Mouse (Mus musculus): ENCODE measurements around the gene Ift80.
"Not testable (repeated sequence)": the region's sequence is repeated elsewhere in the genome, so short reads cannot be mapped to it uniquely, and the experiment has no call there.

The Ift80 gene

DNA sequence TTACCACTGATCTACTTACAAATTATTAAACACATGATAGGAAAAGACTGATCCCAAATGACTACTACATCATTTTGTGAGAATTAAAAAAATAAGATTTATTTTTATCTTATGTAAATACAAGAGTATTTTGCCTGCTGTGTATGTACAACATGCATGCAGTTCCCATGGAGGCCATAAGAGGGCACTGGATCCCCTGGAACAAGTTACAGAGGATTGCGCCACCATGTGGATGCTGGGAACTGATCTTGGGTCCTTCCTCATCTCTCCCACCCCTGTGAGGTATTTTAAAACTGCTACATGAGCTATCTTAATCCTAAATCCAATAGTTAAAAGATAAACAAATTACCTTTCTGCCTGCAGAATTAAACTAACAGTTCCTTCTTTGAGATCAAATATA, 68.9 kb downstream of the Ift80 start:
- DNase-seq (ENCODE audit: low spot score): peak; percentile 50

DNA sequence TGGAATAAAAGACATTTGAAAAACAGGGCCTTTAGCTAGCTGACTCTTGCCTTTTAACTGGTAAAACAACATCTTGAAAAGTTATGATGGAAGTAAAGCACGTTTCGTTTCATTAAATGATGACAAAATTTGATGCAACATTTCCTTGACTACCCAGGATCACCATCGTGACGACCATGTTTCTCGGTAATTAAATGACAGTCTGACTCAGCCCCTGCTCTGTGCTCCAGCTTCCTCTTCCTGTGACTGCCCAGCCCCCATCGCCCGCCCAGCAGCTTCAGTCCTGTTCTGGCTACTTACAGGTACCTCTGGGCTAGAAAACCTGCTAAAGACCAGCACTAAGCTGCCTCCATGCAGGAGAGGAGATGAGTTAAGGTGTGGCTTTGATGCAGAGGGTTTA, 70.1 kb downstream of the Ift80 start:
- DNase-seq (ENCODE audit: low spot score): no peak

DNA sequence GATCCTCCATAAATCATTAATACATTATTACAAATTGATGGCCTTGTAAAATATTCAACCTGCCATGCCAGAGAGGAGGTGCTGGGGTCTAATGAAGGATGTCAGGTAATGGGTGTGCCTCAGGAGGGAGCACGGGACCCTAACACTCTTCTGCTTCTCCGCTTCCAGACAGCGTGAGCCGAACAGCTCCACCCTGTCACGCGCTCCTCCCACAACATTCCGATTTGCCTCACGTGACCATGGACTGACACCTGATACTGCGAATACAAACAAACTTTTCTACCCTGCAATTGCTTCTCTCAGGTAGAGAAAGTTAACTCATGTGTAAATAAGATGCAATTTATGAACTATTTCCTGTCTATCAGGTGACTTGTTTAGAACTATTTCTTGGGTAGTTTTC, 75.8 kb downstream of the Ift80 start:
- no peak for DNase-seq (ENCODE audit: low spot score)

DNA sequence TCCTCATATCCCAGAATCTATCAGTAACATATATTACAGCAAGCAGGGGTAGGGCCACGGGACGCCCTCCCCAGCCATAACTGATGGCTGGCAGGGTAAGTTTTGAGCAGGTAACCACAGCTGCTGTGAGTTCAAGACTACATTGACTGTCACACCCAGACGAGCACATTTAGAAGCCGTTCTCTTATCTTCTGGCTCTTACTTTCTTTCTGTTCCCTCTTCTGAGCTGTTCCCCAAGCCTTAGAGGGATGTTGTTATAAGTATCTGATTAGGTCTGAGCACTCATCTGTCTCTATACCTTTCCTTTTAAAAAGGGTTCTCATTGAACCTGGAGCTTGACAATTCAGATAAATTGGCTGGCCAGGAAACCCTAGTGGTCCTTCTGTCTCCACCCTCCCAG, 96.9 kb downstream of the Ift80 start:
- DNase-seq (ENCODE audit: low spot score): no peak

DNA sequence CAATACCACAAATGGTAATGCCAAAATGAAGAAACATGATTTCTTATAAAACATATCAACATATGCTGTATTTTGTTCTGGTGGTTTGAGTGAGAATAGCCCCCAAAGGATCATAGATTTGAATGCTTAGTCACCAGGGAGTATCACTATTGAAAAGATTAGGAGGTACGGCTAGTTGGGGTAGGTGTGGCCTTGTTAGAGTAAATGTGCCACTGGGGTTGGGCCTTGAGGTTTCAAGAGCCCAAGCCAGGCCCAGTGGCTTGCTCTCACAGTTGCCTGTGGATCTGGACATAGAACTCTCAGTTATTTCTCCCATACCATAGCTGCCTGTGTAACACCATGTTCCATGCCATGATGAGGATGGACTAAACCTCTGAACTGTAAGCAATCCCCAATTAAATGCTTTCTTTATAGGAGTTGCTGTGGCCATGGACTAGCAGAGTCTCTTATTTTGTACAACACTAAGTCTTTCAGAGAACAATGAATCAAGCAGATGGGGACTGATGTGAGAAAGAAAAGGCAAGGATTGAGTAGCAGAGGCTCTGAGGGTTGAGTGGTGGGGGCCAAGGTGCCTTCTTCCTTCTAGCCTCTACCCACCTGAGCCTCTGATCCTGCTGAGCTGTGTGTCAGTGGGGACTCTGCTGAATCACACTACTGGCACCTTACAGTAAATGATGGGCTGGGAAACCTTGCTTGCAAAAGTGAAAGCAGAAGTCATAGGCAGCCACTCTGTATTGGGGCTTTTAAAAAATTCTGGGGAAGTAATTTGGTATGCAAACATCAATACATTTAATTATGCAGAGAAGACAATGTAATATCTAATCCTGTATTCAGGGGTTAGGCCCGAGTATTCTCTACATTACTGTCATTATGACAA, 99.2 kb downstream of the Ift80 start:
- DNase-seq (ENCODE audit: low spot score): no peak

DNA sequence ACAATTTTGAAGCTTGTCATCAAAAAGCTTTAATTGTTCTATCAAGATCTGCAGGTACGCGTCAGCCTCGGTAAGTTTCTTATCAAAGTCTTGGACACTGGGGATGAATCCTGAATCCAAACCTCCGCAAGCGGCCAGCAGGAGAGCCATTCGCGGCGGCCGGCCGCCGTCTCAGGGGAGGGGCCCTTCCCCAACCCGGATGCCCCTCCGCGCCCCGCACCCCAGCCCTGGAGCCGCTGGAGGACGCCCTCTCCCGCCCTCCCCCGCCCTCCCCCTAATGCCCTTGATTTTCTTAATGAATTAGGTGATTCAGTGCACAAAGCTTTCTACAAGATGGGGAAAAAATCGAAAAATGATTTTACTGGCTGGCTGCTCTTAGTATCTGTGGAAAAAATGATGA, 101.7 kb downstream of the Ift80 start:
- DNase-seq (ENCODE audit: low spot score): not testable (repeated sequence)

DNA sequence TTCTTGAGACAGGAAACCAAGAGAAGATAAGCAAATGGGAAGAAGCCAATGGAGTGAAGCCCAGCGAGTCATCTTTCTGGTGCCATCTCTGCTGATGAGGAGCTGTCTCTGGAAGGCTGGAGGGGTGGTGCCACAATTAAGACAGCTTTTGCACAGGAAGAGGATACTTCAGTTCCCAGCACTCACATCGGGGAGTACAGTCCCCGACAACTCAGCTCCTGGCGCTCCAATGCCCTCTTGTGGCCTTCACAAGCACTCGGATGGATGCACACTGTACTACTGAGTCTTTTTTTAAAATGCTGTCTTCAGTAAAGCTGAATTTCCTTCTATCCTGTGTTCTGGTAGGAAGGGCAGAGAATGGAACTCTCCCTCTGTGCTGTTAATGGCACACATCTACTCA, 107.2 kb downstream of the Ift80 start:
- DNase-seq (ENCODE audit: low spot score): no peak

DNA sequence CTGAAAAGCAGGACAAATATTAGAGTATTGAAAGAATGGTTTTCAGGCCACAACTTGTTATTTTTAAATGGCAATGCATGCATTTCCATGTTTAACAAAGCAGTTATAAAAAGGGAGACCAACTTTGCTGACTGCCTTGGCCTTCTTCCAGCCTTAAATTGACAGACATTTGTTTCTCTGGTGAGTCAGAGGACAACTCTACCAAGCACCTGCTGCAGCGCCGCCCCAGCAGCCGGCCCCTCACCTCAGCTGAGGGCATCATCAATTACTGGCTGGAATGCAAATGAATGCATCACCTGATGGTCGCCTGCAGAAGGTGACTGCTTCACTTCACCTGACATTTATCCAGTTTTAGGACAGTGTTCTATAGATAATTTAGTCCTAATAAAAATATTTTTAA, 108.9 kb downstream of the Ift80 start:
- DNase-seq (ENCODE audit: low spot score): no peak

DNA sequence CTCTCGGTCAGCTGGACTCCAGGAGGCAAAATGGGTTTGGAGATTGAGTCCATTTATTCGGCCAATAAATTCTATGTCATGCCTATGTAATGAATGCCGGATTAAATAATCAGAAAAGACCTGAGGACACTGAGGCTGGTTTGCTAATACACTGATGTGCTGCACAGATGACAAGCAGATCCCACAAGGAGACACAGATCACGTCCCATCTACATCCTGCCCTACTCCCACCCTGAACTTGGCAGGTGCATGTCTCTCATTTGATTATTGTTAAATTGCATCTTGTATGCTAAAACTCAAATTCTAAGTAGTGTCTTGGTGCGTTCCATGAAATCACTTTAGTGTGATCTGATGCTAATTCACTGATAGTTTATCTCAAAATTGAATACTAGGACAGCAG, 117.5 kb downstream of the Ift80 start:
- DNase-seq (ENCODE audit: low spot score): no peak

DNA sequence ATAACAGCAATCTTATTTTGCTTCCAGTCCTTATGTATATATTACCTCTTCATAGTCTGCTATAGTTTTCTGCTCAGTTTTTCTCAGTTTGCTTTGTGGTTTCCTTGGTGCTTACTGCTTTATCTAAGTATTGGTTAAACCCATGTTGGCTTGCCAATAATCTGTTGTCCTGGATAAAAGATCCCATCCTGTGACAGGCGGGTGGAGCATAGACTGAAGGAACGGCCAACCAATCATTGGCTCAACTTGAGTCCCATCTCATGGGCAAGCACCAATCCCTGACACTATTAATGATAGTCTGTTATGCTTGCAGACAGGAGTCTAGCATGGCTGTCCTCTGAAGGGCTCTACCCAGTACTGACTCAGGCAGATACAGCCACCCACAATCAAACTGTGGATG, 130.3 kb downstream of the Ift80 start:
- no peak for DNase-seq (ENCODE audit: low spot score)

DNA sequence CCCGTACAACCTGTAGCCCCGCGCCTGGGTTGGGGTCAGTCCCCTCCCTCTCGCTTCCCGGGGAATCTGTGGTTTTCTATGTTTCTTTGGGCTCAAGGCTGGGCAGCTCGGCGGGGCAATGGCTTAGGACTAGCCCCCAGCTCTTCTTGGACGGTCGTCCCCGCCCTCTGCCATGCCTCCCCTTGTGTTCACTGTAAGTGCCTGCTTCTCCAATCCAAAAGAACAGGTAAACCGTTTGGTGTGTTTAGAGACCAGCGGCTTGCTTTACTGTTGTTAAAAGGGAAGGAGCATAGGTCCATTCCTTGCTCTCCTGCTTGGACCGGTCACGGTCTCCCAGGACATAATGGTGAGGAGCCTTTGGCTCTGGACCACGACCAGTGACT, 133.8 kb downstream of the Ift80 start:
- DNase-seq (ENCODE audit: low spot score): no peak

DNA sequence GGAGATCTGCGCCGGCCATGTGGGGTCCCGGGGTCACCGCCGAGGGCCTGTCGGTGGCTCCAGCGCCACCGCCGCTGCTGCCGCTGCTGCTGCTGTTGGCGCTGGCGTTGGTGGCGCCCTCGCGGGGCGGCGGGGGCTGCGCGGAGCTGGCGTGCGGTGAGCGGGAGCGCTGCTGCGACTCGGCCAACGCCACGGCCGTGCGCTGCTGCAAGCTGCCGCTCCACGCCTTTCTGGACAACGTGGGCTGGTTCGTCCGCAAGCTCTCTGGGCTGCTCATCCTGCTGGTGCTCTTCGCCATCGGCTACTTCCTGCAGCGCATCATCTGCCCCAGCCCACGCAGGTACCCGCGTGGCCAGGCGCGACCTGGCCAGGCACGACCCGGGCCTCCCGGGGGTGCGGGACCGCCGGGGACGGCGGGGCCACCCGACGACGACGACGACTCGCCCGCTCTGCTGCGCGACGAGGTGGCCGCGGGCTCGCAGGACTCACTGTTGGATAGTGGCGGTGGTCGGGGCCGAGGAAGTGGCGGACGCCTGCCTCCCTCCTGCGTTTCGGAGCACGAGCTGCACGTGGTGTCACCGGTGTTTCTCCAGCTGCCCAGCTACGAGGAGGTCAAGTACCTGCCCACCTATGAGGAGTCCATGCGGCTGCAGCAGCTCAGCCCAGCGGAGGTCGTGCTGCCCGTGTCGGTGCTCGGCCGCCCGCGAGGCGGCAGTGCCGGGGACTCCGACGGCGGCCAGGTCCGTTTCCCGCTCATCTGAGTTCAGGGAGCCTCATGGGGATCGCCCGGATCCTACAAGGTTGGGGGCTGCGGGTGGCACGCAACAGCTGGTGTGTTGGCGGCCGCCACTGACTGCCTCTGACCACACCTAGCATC, 134.4 kb downstream of the Ift80 start:
- DNase-seq (ENCODE audit: low spot score): peak; percentile 55

DNA sequence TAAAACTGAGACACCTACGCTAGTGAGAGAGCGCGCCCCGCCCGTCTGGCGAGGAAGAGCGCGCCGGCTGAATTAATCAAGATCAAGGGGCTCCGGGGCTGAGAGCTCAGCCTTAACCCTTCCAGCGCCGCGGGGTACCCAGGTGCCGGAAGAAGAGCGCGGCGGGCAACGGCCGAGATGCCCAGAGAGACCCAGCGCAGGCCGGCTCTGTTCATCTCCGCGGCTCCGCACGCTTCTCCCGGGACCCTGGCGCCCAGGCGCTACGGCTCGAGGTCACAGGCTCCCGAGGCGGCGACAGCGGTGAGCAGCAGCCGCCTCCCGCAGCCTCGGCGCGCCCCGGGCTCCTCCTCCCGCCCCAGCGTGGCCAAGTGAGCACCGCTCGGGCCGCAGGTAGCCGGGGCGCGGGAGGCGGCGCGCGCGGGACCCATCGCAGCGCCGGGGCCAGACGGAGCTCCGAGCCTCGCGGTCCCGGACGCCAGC, 135.1 kb downstream of the Ift80 start, which contains the start of gene 1110032F04Rik:
Gene 1110032F04Rik (plus strand): TSS at position 376 of the 480 bp plus-strand sequence.
- peak; percentile 49 for DNase-seq (ENCODE audit: low spot score)

DNA sequence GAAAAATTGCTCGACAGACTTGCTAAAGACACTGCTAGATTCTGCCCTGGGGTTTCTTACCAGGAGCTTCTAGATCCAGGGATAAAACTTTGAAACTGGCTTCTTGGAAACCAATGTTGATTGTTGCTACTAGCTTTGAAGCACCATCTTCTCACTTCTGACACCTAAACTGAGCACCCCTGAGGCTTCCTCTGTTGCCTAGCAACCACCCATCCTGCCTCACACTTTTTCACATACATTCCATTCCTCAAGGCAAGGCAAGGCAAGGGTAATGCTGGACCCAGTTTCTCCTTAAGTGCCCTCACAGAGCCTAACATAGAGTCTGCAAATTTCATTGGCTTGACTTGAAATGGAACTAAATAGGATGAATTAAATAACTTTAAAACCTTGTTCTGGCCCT, 152.0 kb downstream of the Ift80 start:
- no peak for DNase-seq (ENCODE audit: low spot score)

DNA sequence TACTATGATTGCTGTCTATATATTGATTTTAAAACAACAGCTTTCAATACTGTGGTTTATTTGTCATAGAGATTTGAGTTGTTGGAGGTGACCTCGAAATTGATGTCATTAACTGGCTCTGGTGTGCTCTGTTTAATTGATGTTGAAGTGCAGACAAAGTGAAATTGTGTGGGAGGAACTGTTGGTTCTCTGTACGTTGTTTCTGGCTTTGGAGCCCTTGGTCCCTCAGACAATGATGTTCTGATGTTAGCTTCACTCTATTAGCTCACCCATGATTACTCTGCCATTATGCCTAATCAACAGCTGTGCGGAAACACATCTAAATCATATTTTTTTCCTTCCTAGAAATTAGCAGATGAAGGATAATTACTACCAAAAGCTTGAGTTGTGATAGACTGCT, 156.0 kb downstream of the Ift80 start:
- no peak for DNase-seq (ENCODE audit: low spot score)

DNA sequence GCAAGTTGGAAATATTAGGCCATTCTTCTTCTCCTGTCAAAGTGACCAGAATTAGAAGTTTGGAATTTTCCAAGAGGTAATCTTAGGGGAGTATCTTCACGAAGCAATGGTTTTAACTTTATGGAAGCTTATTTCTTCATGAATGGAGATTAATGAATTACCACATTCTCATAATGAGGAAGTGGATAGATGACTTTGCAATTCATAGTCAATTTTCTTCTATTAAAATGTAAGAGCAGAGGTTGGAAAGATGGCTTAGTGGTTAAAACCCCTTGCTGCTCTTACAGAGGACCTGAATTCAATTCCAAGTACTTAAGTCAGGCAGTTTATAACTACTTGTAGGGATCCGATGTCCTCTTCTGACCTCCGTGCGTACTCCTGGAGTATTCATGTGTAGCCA, 160.3 kb downstream of the Ift80 start:
- DNase-seq (ENCODE audit: low spot score): no peak

All from testis, postnatal 10 days (tissue).